Mouse (Mus musculus) limb, embryonic 12.5 days (tissue): ENCODE data around the gene Cd3g. TPM values are rescaled to one million over a fixed set of nuclear protein-coding genes. Genes with fewer than 3 reads are reported as not detected.
A peak's percentile ranks its signal among the peaks of the same experiment; 100 is the strongest.

Experiments
- ATAC-seq: fragments of 200-750 bp; cut with Nextera tagmentation; 2 replicates; pipeline ENCODE4 v1.8.0; 2017; ENCODE audit warnings: low read depth, moderate TSS enrichment; ENCODE audit not compliant: insufficient number of reproducible peaks, insufficient read depth, low FRiP score, low TSS enrichment
- H3K27ac ChIP-seq: fragments of 300-500 bp; sonication (generic); 2 replicates; pipeline ENCODE4 v1.5.1; 2016; ENCODE audit warnings: mild to moderate bottlenecking, moderate library complexity
- H3K27me3 ChIP-seq: fragments of 300-500 bp; sonication (generic); 2 replicates; pipeline ENCODE4 v1.6.1; 2016; ENCODE audit warnings: mild to moderate bottlenecking, moderate library complexity
- H3K36me3 ChIP-seq: fragments of 300-500 bp; sonication (generic); 2 replicates; pipeline ENCODE4 v1.6.1; 2016; ENCODE audit warnings: mild to moderate bottlenecking, moderate library complexity
- H3K4me1 ChIP-seq: fragments of 300-500 bp; sonication (generic); replicated peaks from 2 replicates; pipeline ENCODE4 v1.6.1; 2016
- H3K4me2 ChIP-seq: fragments of 300-500 bp; sonication (generic); 2 replicates; pipeline ENCODE4 v1.6.1; 2016; ENCODE audit warnings: mild to moderate bottlenecking, moderate library complexity
- H3K4me3 ChIP-seq: fragments of 300-500 bp; sonication (generic); replicated peaks from 2 replicates; pipeline ENCODE4 v1.5.1; 2016; ENCODE audit warnings: mild to moderate bottlenecking
- H3K9ac ChIP-seq: fragments of 300-500 bp; sonication (generic); replicated peaks from 2 replicates; pipeline ENCODE4 v1.6.1; 2016; ENCODE audit warnings: mild to moderate bottlenecking, moderate library complexity
- H3K9me3 ChIP-seq: fragments of 300-500 bp; sonication (generic); 2 replicates; pipeline ENCODE4 v1.6.1; 2016; ENCODE audit warnings: mild to moderate bottlenecking, moderate library complexity
- WGBS: fragments of 180-500 bp; shearing (Covaris S2); methylation state at CpG from one replicate; pipeline ENCODE4 v1.1.7; 2016; 5-methylcytosine and 5-hydroxymethylcytosine counted together
- polyA plus RNA-seq: library from polyadenylated mRNA; unstranded; fragments of >200 nt; fragmentation: Nextera tagmentation; extraction: Ambion mirVana; gene quantifications from 2 replicates; pipeline ENCODE4 v1.2.1, GENCODE M21; 2016

Gene Cd3g
- polyA plus RNA-seq, 1 experiment from 2014 or later: 0.20 TPM

DNA sequence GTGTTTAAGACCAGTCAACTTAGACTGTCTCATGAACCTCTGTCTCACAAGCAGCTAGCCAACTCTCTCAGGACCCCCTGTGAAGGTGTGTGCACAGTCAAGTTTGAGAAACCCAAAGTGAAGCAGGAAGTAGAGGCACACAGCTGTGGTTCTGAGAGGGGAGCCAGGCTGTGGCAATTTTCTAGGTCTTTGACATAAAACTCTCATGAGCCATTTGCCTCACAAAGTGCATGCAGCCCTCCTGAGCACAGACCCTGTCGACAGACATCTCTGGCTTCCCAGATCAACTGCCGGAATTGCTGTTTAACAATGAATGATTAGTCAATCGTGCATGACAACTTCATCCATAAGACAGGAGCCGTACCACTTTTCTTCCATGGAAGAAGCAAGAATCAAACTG is 28.1 kb upstream of the Cd3g start:
- Histone ChIP-seq H3K9ac (no peak overlapping the region), H3K27me3 (peaks cover 19% of the 10 kb centered on the region), H3K4me1 (0 out of 2 replicates have a peak, but pooled peaks cover 2% of the 10 kb centered on the region), H3K4me3 (no peak overlapping the region), H3K9me3 (no peaks in the 10 kb centered on the region), H3K4me2 (no peak overlapping the region), H3K27ac (no peak overlapping the region), H3K36me3 (no peaks in the 10 kb centered on the region)
- no peak for ATAC-seq
- WGBS: 78% methylated on average over 4 of the region's 4 CpGs

DNA sequence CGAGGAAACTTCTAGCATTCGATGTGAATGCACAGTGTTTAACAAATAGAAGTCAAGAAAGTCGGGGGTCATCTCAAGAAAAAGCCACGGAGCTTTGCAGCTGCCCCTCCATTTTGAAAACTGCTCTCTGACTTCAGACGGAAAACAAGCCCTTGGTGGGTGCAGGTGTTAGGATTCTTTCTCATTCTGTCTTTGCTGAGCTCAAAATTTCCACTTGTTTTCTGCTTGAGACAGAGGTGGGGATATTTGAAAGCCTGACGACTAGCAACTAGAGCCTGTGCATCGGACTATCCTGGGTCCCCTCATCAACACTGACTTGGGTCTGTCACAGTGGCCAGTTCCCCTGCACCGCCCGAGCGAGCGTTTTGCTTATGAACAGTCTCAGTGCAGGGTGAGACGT is 27.2 kb upstream of the Cd3g start:
- 0 out of 2 replicates have a peak, but pooled peaks cover 2% of the 10 kb centered on the region for H3K4me1 ChIP-seq
- peaks cover 19% of the 10 kb centered on the region for H3K27me3 ChIP-seq
- no peak for ATAC-seq
- no peaks in the 10 kb centered on the region for H3K36me3 ChIP-seq
- no peaks in the 10 kb centered on the region for H3K9me3 ChIP-seq
- WGBS: 81% methylated on average over 12 of the region's 12 CpGs
- no peak overlapping the region for H3K4me2 ChIP-seq
- no peak overlapping the region for H3K4me3 ChIP-seq
- H3K9ac ChIP-seq: no peak overlapping the region
- H3K27ac ChIP-seq: no peak overlapping the region

DNA sequence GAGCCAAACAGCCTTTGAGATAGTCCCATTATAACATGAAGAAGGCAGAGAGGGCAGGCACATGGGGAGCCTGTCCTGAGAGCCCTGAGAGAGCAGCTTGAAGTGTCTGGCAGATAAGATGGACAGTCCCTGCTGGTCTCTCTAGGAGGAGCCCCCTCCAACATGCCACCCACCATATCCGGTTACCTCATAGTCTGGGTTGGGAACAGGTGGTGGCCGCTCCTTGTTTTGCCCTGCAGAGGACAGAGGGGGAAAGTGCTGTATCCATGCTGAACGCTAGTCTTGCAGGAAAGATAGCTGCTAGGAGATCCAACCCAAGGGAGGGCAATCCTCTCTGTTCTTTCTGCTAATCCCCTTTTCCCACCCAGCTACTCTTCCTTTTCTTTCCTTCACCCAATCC is 20.0 kb upstream of the Cd3g start:
- Histone ChIP-seq H3K36me3 (no peaks in the 10 kb centered on the region), H3K4me2 (no peak overlapping the region), H3K4me1 (0 out of 2 replicates have a peak, but pooled peaks cover 2% of the 10 kb centered on the region), H3K27ac (no peak overlapping the region), H3K9me3 (no peaks in the 10 kb centered on the region), H3K9ac (no peak overlapping the region), H3K27me3 (peaks cover 2% of the 10 kb centered on the region; the same call in 1 of the 2 replicates), H3K4me3 (no peak overlapping the region)
- peak; percentile 75; the same call in 1 of the 2 replicates for ATAC-seq
- WGBS: 72% methylated on average over 3 of the region's 3 CpGs

DNA sequence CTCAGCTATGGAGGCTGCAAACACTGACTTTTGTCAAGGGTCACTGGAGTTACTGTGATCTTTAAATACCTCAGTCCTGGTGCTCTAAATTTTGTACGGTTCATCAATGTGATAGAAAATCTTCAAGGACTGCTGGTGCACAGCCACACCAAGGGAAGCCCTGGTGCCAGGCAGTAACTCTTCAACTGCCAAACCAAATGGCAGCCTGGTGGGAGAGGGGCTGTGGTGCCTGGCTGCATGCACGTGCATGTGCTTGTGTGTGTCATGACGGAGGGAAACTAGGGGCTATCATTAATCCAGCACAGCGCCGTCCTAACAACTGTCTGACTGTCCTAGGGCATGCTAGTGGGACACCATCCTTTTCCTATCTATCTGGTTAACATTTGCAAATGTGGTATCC is 19.5 kb upstream of the Cd3g start:
- Histone ChIP-seq H3K27me3 (peaks cover 2% of the 10 kb centered on the region; the same call in 1 of the 2 replicates), H3K4me1 (0 out of 2 replicates have a peak, but pooled peaks cover 2% of the 10 kb centered on the region), H3K4me2 (no peak overlapping the region), H3K4me3 (no peak overlapping the region), H3K9me3 (no peaks in the 10 kb centered on the region), H3K9ac (no peak overlapping the region), H3K27ac (no peak overlapping the region), H3K36me3 (no peaks in the 10 kb centered on the region)
- WGBS: 71% methylated on average over 5 of the region's 5 CpGs
- no peak for ATAC-seq

DNA sequence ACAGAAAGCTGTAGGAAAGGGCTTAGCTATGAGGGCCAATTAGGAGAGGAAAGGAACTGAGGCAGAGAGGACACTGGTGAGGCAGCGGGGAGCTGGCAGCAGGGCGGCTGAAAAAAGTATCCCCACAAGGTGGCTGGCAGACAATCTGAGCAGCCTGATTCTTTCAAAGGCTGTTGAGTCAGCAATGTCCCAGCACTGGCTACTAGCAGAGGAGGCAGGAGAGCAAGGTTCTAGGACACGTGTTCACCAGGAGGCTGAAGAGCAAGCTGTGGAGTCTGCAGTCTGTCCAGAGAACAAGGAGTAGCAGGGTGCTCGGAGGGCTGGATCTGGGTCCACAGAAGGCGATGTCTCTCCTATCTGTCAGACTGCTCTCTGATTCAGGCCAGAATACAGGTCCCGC is 18.9 kb upstream of the Cd3g start:
- Histone ChIP-seq H3K27ac (no peak overlapping the region), H3K9me3 (no peaks in the 10 kb centered on the region), H3K36me3 (no peaks in the 10 kb centered on the region), H3K9ac (no peak overlapping the region), H3K4me2 (no peak overlapping the region), H3K4me1 (0 out of 2 replicates have a peak, but pooled peaks cover 2% of the 10 kb centered on the region), H3K27me3 (peaks cover 2% of the 10 kb centered on the region; the same call in 1 of the 2 replicates), H3K4me3 (no peak overlapping the region)
- no peak for ATAC-seq
- 66% methylated on average over 6 of the region's 6 CpGs for WGBS

DNA sequence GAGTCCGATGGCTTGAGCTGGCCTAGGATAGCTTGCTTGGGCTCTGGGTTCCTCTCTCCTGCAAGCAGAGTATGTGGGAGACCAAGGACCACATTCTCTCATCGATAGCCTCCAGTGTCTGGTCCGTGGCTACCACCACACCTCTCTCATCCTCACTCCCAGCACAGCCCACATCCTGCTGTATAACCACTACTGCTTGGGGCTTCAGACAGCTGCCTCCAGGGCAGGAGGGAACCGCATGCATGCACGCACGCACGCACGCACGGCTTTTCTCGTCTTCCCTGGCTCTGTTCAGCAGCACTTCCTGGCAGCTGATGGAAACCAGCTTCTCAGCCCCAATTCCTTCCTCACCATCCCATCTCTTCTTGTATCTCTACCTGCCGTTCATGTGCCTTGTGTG is 17.9 kb upstream of the Cd3g start:
- WGBS: 70% methylated on average over 11 of the region's 11 CpGs
- Histone ChIP-seq H3K4me1 (no peaks in the 10 kb centered on the region), H3K9me3 (no peaks in the 10 kb centered on the region), H3K4me2 (no peak overlapping the region), H3K4me3 (no peak overlapping the region), H3K36me3 (no peaks in the 10 kb centered on the region), H3K9ac (no peak overlapping the region), H3K27me3 (peaks cover 2% of the 10 kb centered on the region; the same call in 1 of the 2 replicates), H3K27ac (no peak overlapping the region)
- no peak for ATAC-seq

DNA sequence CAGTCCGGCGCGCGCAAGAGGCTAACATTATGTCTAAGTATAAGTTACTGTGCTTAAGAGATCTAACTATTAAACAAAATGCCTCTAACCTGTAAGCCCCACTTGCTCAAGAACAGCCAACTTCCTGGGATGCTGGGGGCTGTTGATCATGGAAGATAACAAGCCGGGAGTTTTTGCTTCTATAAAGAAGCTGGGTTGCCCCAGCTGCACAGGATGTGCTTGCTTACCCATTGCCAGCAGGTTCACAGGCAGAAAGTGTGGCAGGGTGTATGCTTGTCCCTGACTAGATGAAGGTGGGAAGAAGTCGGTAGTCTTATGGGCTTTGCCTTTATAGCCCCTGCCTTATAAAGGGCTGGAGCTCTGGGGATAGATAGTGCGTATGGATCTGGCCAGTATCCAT is 16.4 kb upstream of the Cd3g start:
- Histone ChIP-seq H3K27me3 (peaks cover 2% of the 10 kb centered on the region; the same call in 1 of the 2 replicates), H3K4me1 (no peaks in the 10 kb centered on the region), H3K4me2 (no peak overlapping the region), H3K36me3 (no peaks in the 10 kb centered on the region), H3K4me3 (no peak overlapping the region), H3K27ac (no peak overlapping the region), H3K9ac (no peak overlapping the region), H3K9me3 (no peaks in the 10 kb centered on the region)
- WGBS: 94% methylated on average over 7 of the region's 7 CpGs
- ATAC-seq: no peak

DNA sequence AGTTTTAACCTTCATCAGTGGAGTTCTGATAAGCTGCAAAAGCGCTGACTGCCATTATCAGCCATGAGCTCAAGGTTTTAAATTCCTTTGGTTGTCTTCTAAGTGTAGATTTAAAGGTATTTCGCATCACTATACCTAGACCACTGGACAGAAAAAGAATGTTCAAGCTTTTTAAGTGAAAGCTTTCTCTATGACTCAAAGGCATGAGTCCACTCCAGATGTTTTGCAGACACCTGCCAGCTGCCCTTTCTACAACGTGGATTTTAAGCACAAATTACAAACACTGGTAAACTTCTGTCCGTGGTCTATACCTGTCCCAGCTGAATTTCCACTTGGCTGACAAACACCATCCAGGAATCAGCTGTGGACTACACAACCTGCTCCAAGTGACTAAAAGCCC is 14.7 kb upstream of the Cd3g start:
- no peak for ATAC-seq
- Histone ChIP-seq H3K27ac (no peak overlapping the region), H3K4me2 (no peak overlapping the region), H3K9ac (no peak overlapping the region), H3K36me3 (no peaks in the 10 kb centered on the region), H3K27me3 (0 out of 2 replicates have a peak, but pooled peaks cover 2% of the 10 kb centered on the region), H3K4me1 (no peaks in the 10 kb centered on the region), H3K4me3 (no peak overlapping the region), H3K9me3 (no peaks in the 10 kb centered on the region)
- 76% methylated on average over 4 of the region's 4 CpGs for WGBS

DNA sequence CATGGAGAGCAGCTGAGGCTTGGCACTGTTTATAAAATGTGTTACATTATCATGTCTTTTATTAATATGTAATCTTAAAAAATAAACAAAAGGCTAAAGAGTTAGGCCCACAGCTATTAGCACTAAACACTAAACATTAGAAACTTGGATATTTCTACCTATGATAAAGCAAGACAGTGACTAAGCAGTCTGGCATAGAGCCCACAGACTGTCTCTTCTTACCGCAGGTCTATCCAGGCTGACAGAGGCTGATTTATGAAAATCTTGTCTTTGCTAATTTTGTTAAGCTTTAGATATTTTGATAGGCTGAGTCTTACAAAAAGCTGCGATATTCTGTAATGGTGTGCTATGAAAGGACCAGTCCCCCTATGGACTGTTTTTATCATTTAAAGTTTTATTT is 13.0 kb upstream of the Cd3g start:
- Histone ChIP-seq H3K27me3 (no peaks in the 10 kb centered on the region), H3K4me1 (no peaks in the 10 kb centered on the region), H3K9ac (no peak overlapping the region), H3K36me3 (no peaks in the 10 kb centered on the region), H3K4me3 (no peak overlapping the region), H3K27ac (no peak overlapping the region), H3K9me3 (no peaks in the 10 kb centered on the region), H3K4me2 (no peak overlapping the region)
- ATAC-seq: no peak
- 93% methylated on average over 2 of the region's 2 CpGs for WGBS

DNA sequence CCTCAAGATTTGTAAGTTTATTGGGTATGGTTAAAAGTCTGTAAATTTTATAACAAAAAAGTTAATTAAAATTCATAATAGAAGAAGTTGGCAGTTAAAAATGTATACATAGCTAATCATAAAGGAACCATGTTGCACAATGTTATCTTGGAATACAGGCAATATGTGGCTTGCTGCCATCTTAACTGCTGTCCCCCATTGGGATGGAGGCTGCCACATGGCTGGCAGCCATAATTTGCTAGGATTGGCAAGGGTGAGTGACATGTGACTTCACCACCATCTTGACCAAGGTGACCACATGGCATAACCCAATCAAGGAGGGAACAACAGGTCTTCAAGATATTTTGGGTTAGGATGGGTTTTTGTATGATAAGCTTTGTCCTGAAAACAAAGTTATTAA is 12.0 kb upstream of the Cd3g start:
- Histone ChIP-seq H3K36me3 (no peaks in the 10 kb centered on the region), H3K27ac (no peak overlapping the region), H3K4me1 (no peaks in the 10 kb centered on the region), H3K27me3 (no peaks in the 10 kb centered on the region), H3K9me3 (no peaks in the 10 kb centered on the region), H3K4me2 (no peak overlapping the region), H3K9ac (no peak overlapping the region), H3K4me3 (no peak overlapping the region)
- no peak for ATAC-seq

DNA sequence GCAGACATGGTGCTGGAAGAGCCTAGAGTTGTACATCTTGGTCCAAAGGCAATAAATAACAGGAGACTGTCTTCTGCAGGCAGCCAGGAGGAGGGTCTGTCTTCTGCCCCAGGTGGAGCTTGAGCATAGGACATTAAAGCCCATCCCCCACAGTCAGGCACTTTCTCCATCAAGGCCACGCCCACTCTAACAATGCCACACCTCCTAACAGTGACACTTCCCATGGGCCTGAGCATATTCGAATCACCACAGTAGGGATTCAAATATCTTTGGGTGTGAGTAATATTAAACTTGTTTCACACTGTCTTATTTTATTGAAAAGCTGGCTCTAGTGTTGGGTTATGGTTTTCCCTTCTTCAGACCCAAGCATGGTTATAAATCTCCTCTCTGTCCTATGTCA is 11.6 kb upstream of the Cd3g start:
- Histone ChIP-seq H3K9ac (no peak overlapping the region), H3K4me2 (no peak overlapping the region), H3K9me3 (no peaks in the 10 kb centered on the region), H3K27me3 (no peaks in the 10 kb centered on the region), H3K4me1 (0 out of 2 replicates have a peak, but pooled peaks cover 2% of the 10 kb centered on the region), H3K36me3 (no peaks in the 10 kb centered on the region), H3K27ac (no peak overlapping the region), H3K4me3 (no peak overlapping the region)
- no peak for ATAC-seq
- WGBS: 79% methylated on average over 2 of the region's 2 CpGs

DNA sequence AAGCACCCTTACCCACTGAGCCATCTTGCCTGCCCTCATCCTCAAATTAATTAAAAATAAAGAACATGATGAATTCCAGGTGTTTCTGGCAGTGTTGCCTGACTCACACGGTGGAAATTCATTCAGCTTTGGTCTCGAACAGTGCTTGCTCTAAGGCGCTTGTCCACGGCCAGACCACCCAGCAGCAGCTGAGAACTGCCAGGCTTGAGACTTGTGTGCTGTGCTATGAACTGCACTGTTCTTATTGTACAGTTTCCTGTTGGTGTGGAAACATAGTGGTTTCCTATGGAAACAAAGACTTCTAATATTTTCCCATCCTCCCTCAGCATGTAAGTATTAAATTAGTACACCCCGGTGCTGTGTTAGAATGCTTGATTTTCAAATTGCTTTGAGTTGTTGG is 6.7 kb upstream of the Cd3g start:
- 33% methylated on average over 5 of the region's 5 CpGs for WGBS
- Histone ChIP-seq H3K4me1 (peaks cover 9% of the 10 kb centered on the region; the same call in 1 of the 2 replicates), H3K27ac (no peak overlapping the region), H3K36me3 (no peaks in the 10 kb centered on the region), H3K4me3 (no peak overlapping the region), H3K9ac (no peak overlapping the region), H3K9me3 (no peaks in the 10 kb centered on the region), H3K27me3 (no peaks in the 10 kb centered on the region), H3K4me2 (no peak overlapping the region)
- no peak for ATAC-seq
